Mouse (Mus musculus) ES-E14 (cell line): ENCODE data around the gene Ksr2.

Experiments
- CHD2 ChIP-seq: IDR thresholded peaks from 2 replicates; pipeline ENCODE4 v1.6.1; 2014; ENCODE audit warnings: mild to moderate bottlenecking, low read depth, low read length, inconsistent platforms
- HCFC1 ChIP-seq: IDR thresholded peaks from 2 replicates; pipeline ENCODE4 v1.6.1; 2012; ENCODE audit warnings: low read length, inconsistent platforms, borderline replicate concordance; ENCODE audit not compliant: insufficient read depth
- MAFK ChIP-seq: IDR thresholded peaks from 2 replicates; pipeline ENCODE4 v1.6.1; 2014; ENCODE audit warnings: mild to moderate bottlenecking, low read depth, low read length, inconsistent platforms; ENCODE audit not compliant: insufficient read depth
- ZC3H11A ChIP-seq: IDR thresholded peaks from 2 replicates; pipeline ENCODE4 v1.6.1; 2012; ENCODE audit warnings: low read depth, mild to moderate bottlenecking, inconsistent platforms, low read length, borderline replicate concordance
- ZNF384 ChIP-seq: IDR thresholded peaks from 2 replicates; pipeline ENCODE4 v1.6.1; 2012; ENCODE audit warnings: low read depth, low read length, inconsistent platforms

DNA sequence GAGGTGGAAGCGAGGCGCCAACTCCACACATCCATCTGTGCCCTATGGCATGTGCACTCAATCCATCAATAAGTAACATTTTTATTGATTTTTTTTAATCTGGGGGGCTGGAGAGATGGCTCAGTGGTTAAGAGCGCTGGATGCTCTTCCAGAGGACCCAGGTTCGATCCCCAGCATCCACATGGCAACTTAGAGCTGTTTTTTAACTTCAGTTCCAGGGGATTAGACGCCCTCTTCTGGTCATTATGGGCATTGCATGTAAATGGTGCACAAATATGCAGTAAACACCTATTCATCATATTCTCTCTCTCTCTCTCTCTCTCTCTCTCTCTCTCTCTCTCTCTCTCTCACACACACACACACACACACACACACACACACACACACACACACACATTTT lies 410.7 kb downstream of the Ksr2 start:
- TF ChIP-seq CHD2 (no peak), HCFC1 (no peak), MAFK (no peak), ZNF384 (0 out of 2 replicates have a peak, but pooled peaks have one; percentile 32), ZC3H11A (peak; percentile 49; the same call in 1 of the 2 replicates)
